Mouse (Mus musculus) thymus, postnatal 25 days (tissue): ENCODE data around the gene Raver2.

ENCODE experiments used
- DNase-seq: peaks from one replicate; pipeline ENCODE4 v3.0.0; 2022

The Raver2 gene

GRCm38 (mm10) chr4:101177796-101178195 is 109.0 kb downstream of the Raver2 start:
- DNase-seq, result no peak

- no peak for DNase-seq
These were observed 110.3 kb downstream of the Raver2 start for GRCm38 (mm10) chr4:101179076-101179475.

- no peak for DNase-seq
These were observed 111.1 kb downstream of the Raver2 start for GRCm38 (mm10) chr4:101179836-101180235.

GRCm38 (mm10) chr4:101180681-101181080 is 111.9 kb downstream of the Raver2 start:
- no peak for DNase-seq

- peak; percentile 63 for DNase-seq
These were observed 113.8 kb downstream of the Raver2 start for GRCm38 (mm10) chr4:101182603-101183011.

- no peak for DNase-seq
These were observed 116.4 kb downstream of the Raver2 start for GRCm38 (mm10) chr4:101185216-101185615.

GRCm38 (mm10) chr4:101186591-101186990 is 117.8 kb downstream of the Raver2 start:
- DNase-seq, result no peak

GRCm38 (mm10) chr4:101187381-101187780 is 118.6 kb downstream of the Raver2 start:
- DNase-seq, result peak; percentile 74

GRCm38 (mm10) chr4:101192241-101192976 is 123.6 kb downstream of the Raver2 start:
- DNase-seq, result no peak

GRCm38 (mm10) chr4:101194170-101194569 is 125.4 kb downstream of the Raver2 start:
- DNase-seq, result no peak

GRCm38 (mm10) chr4:101196407-101196806 is 127.6 kb downstream of the Raver2 start:
- DNase-seq, result no peak

GRCm38 (mm10) chr4:101197421-101198170 is 128.8 kb downstream of the Raver2 start:
- no peak for DNase-seq

- no peak for DNase-seq
These were observed 129.6 kb downstream of the Raver2 start for GRCm38 (mm10) chr4:101198333-101198732.

GRCm38 (mm10) chr4:101199433-101200081 is 130.8 kb downstream of the Raver2 start:
- peak; percentile 52 for DNase-seq
